Mouse (Mus musculus) brown adipose tissue, adult 24 weeks (tissue): Measurements from ENCODE around the gene D10Jhu81e. TPM values are rescaled to one million over a fixed set of nuclear protein-coding genes. Genes with fewer than 3 reads are reported as not detected.
"Not testable (repeated sequence)": the region's sequence is repeated elsewhere in the genome, so short reads cannot be mapped to it uniquely, and the experiment has no call there.

Experiments
- H3K27ac ChIP-seq: fragments of 200-500 bp; replicated peaks from 2 replicates; pipeline ENCODE4 v1.5.1; 2012; ENCODE audit warnings: low read depth, mild to moderate bottlenecking, low read length
- H3K4me1 ChIP-seq: fragments of 200-500 bp; 2 replicates; pipeline ENCODE4 v1.6.1; 2012; ENCODE audit warnings: low read length, mixed read lengths; ENCODE audit not compliant: control insufficient read depth, insufficient read depth, insufficient read length
- H3K4me3 ChIP-seq: fragments of 200-500 bp; 2 replicates; pipeline ENCODE4 v1.5.1; 2012; ENCODE audit warnings: low read depth, mild to moderate bottlenecking, low read length, moderate library complexity; ENCODE audit not compliant: insufficient read depth
- polyA plus RNA-seq: library from polyadenylated mRNA; stranded (reverse); fragments of >200 nt; gene quantifications from 2 replicates; pipeline ENCODE4 v1.2.4, GENCODE M21; 2012; ENCODE audit not compliant: missing spikeins, insufficient read depth, insufficient read length

Gene D10Jhu81e
- polyA plus RNA-seq, 1 experiment = 403 TPM

DNA sequence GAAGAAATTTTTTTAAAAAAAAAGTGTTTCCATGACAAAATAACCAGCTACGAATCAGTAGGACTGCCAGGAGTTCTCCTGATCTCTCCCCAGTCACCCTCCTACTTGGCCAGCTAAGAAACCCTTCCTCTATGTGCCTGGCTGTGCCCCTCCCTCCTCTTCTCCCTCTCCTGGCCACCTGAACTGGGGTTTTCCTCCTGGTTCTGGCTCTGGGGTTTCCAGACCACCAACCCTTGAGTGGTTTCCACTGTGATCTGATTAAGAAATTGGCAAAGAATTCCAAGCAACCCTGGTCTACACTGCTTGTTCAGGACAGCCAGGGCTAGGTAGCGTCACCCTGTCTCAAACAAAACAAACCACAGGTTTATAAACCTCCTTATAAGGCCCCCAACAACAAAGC, 40.9 kb downstream of the D10Jhu81e start:
- Histone ChIP-seq H3K4me1 (peaks cover 8% of the 10 kb centered on the region), H3K4me3 (no peak overlapping the region), H3K27ac (no peak overlapping the region)

DNA sequence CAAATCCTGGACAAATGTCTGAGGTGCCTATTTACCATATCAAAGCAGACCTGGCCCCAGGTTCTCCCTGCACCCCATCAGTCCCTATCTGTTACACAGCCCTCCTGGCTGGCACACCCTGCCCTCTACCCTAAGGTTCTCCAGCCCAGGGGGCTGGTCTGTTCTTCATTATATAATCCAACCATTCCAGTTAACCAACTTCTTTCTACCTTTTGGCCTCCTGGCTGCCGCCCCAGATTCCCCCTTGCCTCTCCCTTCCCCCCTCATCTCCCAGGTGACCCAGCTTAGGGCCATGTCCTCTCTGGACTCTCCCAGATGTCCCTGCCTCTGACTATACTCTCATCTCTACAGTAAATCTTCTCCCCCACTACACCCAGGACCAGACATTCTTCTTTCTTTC, 41.7 kb downstream of the D10Jhu81e start:
- Histone ChIP-seq H3K4me3 (no peak overlapping the region), H3K27ac (no peak overlapping the region), H3K4me1 (peaks cover 8% of the 10 kb centered on the region)

DNA sequence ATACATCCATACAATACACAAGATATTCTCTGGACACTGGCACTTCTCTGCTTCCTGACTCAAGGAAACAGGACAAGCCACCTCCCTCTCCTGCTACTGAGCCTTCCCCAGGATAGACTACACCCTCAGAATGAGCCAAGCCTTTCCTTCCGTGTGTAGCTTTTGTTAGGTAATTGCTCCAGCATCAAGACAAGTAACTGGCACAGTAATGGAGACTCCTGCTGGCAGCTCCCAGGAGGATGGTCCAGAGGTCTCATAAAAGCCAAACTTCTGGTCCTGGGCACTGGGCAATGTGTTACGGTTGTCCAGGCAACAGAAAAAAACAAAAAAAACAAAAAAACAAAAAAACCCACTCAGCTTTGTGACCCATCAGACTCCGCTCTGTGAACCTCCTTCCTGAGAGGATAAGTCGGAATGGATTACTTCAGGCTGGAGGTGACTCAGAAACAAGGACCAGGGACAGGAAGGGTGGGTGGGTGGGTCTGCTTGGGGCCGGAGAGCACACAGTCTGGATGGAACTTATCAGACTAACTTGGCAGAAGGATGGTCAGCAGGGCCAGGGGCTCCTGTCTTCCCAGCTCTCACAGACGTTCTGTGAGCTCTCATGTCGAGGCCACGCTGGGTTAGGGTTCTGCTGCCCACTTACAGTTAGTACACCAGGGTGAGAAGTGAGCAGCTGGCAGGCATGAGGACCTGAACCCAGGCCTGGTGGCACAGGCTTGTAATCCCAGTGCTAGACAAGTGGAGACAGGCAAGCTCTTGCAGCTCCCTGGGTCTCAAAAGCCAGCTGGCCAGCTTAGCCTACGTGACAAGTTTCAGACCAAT, 42.3 kb downstream of the D10Jhu81e start:
- H3K27ac ChIP-seq = no peak overlapping the region

DNA sequence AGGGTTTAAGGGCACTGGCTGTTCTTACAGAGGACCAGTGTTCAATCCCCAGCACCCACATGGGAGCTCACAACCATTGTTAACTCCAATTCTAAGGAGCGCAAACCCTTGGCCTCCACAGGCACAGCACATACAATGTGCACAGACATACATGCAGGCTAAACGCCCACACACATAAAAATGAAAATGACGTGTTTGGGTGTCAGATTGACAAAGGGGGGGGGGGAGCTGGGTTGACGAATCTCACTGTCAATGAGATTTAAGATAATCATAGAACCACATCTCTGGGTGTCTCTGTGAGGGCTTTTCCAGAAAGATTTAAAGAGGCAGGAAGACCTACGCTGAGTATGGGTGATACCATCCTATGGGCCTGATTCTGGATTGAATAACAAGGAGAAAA, 43.3 kb downstream of the D10Jhu81e start:
- H3K4me3 ChIP-seq = no peak overlapping the region
- peaks cover 8% of the 10 kb centered on the region for H3K4me1 ChIP-seq
- no peak overlapping the region for H3K27ac ChIP-seq

More for the DNA sequence above, 42.3 kb downstream of the D10Jhu81e start:
- Histone ChIP-seq H3K4me1 (peaks cover 8% of the 10 kb centered on the region), H3K4me3 (no peak overlapping the region)

DNA sequence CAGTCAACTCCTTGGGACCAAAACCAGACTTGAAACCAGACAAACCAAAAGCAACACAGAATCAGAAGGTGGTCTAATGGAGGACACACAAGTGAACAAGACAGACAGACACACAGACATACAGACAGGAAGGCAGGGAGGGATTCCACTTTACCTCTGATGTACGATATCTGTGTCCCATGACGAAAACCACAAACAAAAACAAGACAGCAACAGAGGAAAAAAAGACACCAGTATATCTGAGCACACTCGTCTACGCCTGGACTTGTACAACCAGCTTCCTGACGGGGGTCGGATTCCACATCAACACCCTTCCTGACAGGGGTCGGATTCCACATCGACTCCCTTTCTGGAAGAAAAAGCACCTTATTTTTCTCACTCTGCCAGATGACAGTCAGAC, 44.5 kb downstream of the D10Jhu81e start:
- H3K27ac ChIP-seq, H3K4me1 ChIP-seq, H3K4me3 ChIP-seq: not testable (repeated sequence)

DNA sequence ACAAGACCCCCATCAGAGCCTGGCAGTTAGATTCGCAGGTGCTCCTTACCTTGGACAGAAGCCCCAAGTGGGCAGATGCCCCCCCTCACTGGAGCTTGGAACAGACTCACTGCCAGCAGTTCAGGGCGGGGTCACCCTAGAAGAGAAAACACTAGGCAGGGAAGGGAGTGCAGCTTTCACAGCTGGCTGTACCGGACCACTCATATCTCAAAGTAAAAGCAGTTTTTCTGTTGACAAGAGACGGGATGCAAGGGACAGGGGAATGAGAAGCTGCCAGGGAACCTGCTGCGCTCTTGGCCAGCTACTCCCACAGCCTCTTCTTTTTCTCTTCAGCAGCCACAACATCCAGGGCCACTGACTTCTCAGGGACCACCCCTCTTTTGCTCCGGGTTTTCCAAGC, 45.4 kb downstream of the D10Jhu81e start:
- H3K4me1 ChIP-seq, H3K4me3 ChIP-seq, H3K27ac ChIP-seq: not testable (repeated sequence)

DNA sequence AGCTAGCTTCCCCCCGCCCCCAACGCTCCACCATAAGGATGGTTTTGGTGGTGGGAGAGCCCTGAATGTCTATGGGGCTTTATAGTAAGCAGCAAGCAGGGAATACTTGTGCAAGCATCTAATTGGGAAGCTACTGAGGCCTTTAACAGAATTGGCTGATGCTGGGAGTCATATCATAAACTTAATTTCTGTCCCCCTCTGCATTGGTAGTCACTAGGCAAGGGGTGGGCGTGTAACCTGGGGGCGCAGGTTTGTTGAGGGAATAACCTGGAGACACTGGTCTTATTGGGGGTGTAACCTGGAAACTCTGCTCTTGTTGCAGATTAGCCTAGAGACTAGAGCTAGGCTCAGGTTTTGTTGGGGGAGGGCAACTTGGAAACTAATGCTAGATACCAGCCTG, 50.2 kb downstream of the D10Jhu81e start:
- Histone ChIP-seq H3K4me3 (no peak overlapping the region), H3K27ac (no peak overlapping the region), H3K4me1 (no peaks in the 10 kb centered on the region)

DNA sequence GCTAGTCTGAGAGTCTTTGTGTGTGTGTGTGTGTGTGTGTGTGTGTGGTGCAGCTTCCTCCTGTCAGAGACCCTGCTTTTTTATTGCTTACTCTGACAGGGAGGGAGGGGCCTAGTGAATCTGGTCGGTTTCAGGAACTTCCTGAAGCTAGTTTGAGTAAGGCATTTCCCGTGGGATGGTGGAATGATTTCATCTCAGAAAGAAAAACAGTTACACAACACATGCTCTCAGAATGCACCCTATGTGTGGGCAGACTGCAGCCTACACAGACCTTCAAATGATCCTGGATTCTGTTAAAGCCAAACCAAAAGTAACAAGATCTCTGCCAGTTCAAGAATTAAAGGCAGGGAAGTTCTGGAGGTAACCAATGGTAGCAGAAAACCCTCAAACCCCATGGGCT, 54.4 kb downstream of the D10Jhu81e start:
- Histone ChIP-seq H3K4me3 (no peak overlapping the region), H3K27ac (no peak overlapping the region), H3K4me1 (no peaks in the 10 kb centered on the region)

DNA sequence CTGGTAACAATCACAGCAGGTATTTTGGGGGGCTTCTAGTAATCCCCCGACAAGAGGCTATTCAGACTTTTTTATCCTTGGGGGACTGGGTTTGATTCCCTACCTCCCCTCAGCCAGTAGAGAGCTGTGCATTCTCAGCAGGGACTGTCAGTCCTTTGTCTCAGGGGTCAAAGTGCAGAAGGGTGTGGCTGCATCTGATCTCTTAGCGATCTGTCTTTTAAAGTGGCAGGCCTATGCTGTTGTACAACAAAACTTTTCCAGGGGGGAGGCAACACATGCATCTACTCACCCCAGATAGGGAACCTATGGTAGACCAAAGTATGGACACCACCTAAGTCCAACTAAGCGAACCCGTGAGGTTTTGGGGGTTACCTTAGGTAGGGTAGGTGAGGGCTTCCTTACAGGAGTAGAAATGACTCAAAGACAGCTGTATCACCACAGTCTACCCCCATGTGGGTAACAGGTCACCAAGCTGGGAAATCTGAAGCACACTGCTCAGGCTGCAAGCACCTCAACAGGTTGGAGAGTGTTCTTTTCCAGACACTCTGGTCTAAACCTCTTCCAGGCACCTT, 55.0 kb downstream of the D10Jhu81e start:
- no peak overlapping the region for H3K27ac ChIP-seq
- no peak overlapping the region for H3K4me3 ChIP-seq
- H3K4me1 ChIP-seq = no peaks in the 10 kb centered on the region

Other genes with a start within 250 kb of the D10Jhu81e start
- 0.63 TPM in 1 of 2 replicates, not detected in the other for gene Trpm2, start 199.2 kb downstream of the D10Jhu81e start, polyA plus RNA-seq
- gene 1810043G02Rik, start 191.3 kb downstream of the D10Jhu81e start, polyA plus RNA-seq = 16.0 and 16.4 TPM in 2 replicates
- 326 and 453 TPM in 2 replicates for gene Pfkl, start 159.7 kb downstream of the D10Jhu81e start, polyA plus RNA-seq
- gene Dnmt3l, start 127.8 kb downstream of the D10Jhu81e start, polyA plus RNA-seq = 2.3 and 2.7 TPM in 2 replicates
- gene Aire, start 126.2 kb downstream of the D10Jhu81e start, polyA plus RNA-seq = not detected in 2 replicates
- 1.1 and 1.3 TPM in 2 replicates for gene Icosl, start 100.5 kb downstream of the D10Jhu81e start, polyA plus RNA-seq
- 3.3 and 4.3 TPM in 2 replicates for gene Pwp2, start 15.4 kb upstream of the D10Jhu81e start, polyA plus RNA-seq
- gene Trappc10, start 74.9 kb upstream of the D10Jhu81e start, polyA plus RNA-seq = 22.4 and 23.1 TPM in 2 replicates
- gene Agpat3, start 182.7 kb upstream of the D10Jhu81e start, polyA plus RNA-seq = 311 and 438 TPM in 2 replicates
- 52.5 and 65.4 TPM in 2 replicates for gene Rrp1, start 243.3 kb upstream of the D10Jhu81e start, polyA plus RNA-seq